Mouse (Mus musculus) heart, postnatal 0 days (tissue): ENCODE results near the gene Serpina10. TPM values are rescaled to one million over a fixed set of nuclear protein-coding genes. Genes with fewer than 3 reads are reported as not detected.

Source experiments
- ATAC-seq: fragments of 200-750 bp; cut with Nextera tagmentation; 2 replicates; pipeline ENCODE4 v1.8.0; 2017; ENCODE audit warnings: low read depth, moderate number of reproducible peaks, moderate library complexity; ENCODE audit not compliant: insufficient read depth
- DNase-seq: peaks from one replicate; pipeline ENCODE4 v3.0.0-alpha.2; 2016; ENCODE audit warnings: low spot score
- H3K27ac ChIP-seq: fragments of 300-500 bp; sonication (generic); 2 replicates; pipeline ENCODE4 v1.5.1; 2014; ENCODE audit warnings: low read depth, mild to moderate bottlenecking
- H3K27me3 ChIP-seq: fragments of 300-500 bp; sonication (generic); 2 replicates; pipeline ENCODE4 v1.6.1; 2014; ENCODE audit warnings: low read length, mixed read lengths; ENCODE audit not compliant: control insufficient read depth, insufficient read depth
- H3K36me3 ChIP-seq: fragments of 300-500 bp; sonication (generic); replicated peaks from 2 replicates; pipeline ENCODE4 v1.6.1; 2014; ENCODE audit warnings: low read length, mixed read lengths; ENCODE audit not compliant: control insufficient read depth, insufficient read depth
- H3K4me1 ChIP-seq: fragments of 300-500 bp; sonication (generic); 2 replicates; pipeline ENCODE4 v1.6.1; 2014; ENCODE audit warnings: antibody characterized with exemption; ENCODE audit not compliant: control insufficient read depth, insufficient read depth
- H3K4me2 ChIP-seq: fragments of 300-500 bp; sonication (generic); 2 replicates; pipeline ENCODE4 v1.6.1; 2014; ENCODE audit warnings: low read depth, mild to moderate bottlenecking, low read length, moderate library complexity
- H3K4me3 ChIP-seq: fragments of 300-500 bp; sonication (generic); 2 replicates; pipeline ENCODE4 v1.5.1; 2014; ENCODE audit warnings: low read depth, low read length
- H3K9ac ChIP-seq: fragments of 300-500 bp; sonication (generic); replicated peaks from 2 replicates; pipeline ENCODE4 v1.6.1; 2014; ENCODE audit warnings: low read depth, low read length, mixed read lengths
- H3K9me3 ChIP-seq: fragments of 300-500 bp; sonication (generic); replicated peaks from 2 replicates; pipeline ENCODE4 v1.6.1; 2016; ENCODE audit warnings: low read length; ENCODE audit not compliant: control insufficient read depth
- CTCF ChIP-seq: IDR thresholded peaks from 2 replicates; pipeline ENCODE4 v1.5.1; 2016; ENCODE audit warnings: antibody characterized with exemption, control low read depth, low read depth
- EP300 ChIP-seq: IDR thresholded peaks from 2 replicates; pipeline ENCODE4 v1.6.1; 2016; ENCODE audit warnings: antibody characterized with exemption, low read depth
- WGBS: fragments of 180-500 bp; shearing (Covaris S2); extraction: QIAGEN DNeasy Blood & Tissue Kit; methylation state at CpG from one replicate; pipeline ENCODE4 v1.1.7; 2014; 5-methylcytosine and 5-hydroxymethylcytosine counted together
- polyA plus RNA-seq: library from polyadenylated mRNA; unstranded; fragments of >200 nt; fragmentation: Nextera tagmentation; extraction: Ambion mirVana; gene quantifications from 2 replicates; pipeline ENCODE4 v1.2.1, GENCODE M21; 2015
- total RNA-seq: library from RNA; depleted of rRNA; stranded (reverse); fragments of >200 nt; gene quantifications from 2 replicates; pipeline ENCODE4 v1.2.3, GENCODE M21; 2014; ENCODE audit warnings: low replicate concordance; rRNA removed

The Serpina10 gene
- total and polyA plus RNA-seq, 2 experiments from 2014 or later = not detected

GRCm38 (mm10) chr12:103569690-103570089 lies 61.6 kb downstream of the Serpina10 start:
- DNase-seq (no peak), ATAC-seq (no peak)
- no peaks in the 10 kb centered on the region for H3K4me1 ChIP-seq
- H3K9ac ChIP-seq = no peak overlapping the region
- no peak overlapping the region for H3K27ac ChIP-seq
- H3K36me3 ChIP-seq = no peaks in the 10 kb centered on the region
- TF ChIP-seq EP300 = no peak
- no peak for TF ChIP-seq CTCF
- WGBS = 40% methylated on average over 6 of the region's 6 CpGs
- H3K9me3 ChIP-seq = no peaks in the 10 kb centered on the region
- H3K4me3 ChIP-seq = no peak overlapping the region
- H3K4me2 ChIP-seq = no peak overlapping the region
- no peaks in the 10 kb centered on the region for H3K27me3 ChIP-seq

- no peak overlapping the region for H3K4me2 ChIP-seq
- no peak overlapping the region for H3K27ac ChIP-seq
- H3K27me3 ChIP-seq = no peaks in the 10 kb centered on the region
- H3K36me3 ChIP-seq = no peaks in the 10 kb centered on the region
- ATAC-seq (no peak), DNase-seq (no peak)
- no peak overlapping the region for H3K9ac ChIP-seq
- 51% methylated on average over 3 of the region's 3 CpGs for WGBS
- peak; percentile 37 for TF ChIP-seq CTCF
- no peak for TF ChIP-seq EP300
- no peak overlapping the region for H3K4me3 ChIP-seq
- H3K9me3 ChIP-seq = no peaks in the 10 kb centered on the region
- no peaks in the 10 kb centered on the region for H3K4me1 ChIP-seq
Measured at GRCm38 (mm10) chr12:103567129-103567528, 64.1 kb downstream of the Serpina10 start.

- Histone ChIP-seq H3K27ac (no peak overlapping the region), H3K9me3 (no peaks in the 10 kb centered on the region), H3K4me1 (no peaks in the 10 kb centered on the region), H3K27me3 (no peaks in the 10 kb centered on the region), H3K9ac (no peak overlapping the region), H3K36me3 (no peaks in the 10 kb centered on the region), H3K4me3 (no peak overlapping the region), H3K4me2 (no peak overlapping the region)
- TF ChIP-seq EP300 (no peak), CTCF (no peak)
- no peak for DNase-seq
- ATAC-seq = no peak
- 59% methylated on average over 7 of the region's 7 CpGs for WGBS
Measured at GRCm38 (mm10) chr12:103565151-103565550, 66.1 kb downstream of the Serpina10 start.

Other genes with a start within 250 kb of the Serpina10 start
- gene Otub2, start 242.8 kb downstream of the Serpina10 start, total RNA-seq = 8.6 and 12.2 TPM in 2 replicates
- gene Otub2, start 242.8 kb downstream of the Serpina10 start, polyA plus RNA-seq = 5.0 and 5.7 TPM in 2 replicates
- 2.5 and 2.8 TPM in 2 replicates for gene 9330161L09Rik, start 223.6 kb downstream of the Serpina10 start, total RNA-seq
- 0.27 and 0.34 TPM in 2 replicates for gene 9330161L09Rik, start 223.6 kb downstream of the Serpina10 start, polyA plus RNA-seq
- 86.1 and 165 TPM in 2 replicates for gene Ddx24, start 205.6 kb downstream of the Serpina10 start, total RNA-seq
- gene Ddx24, start 205.6 kb downstream of the Serpina10 start, polyA plus RNA-seq = 80.0 and 95.3 TPM in 2 replicates
- 39.5 and 47.2 TPM in 2 replicates for gene Ifi27, start 197.2 kb downstream of the Serpina10 start, total RNA-seq
- gene Ifi27, start 197.2 kb downstream of the Serpina10 start, polyA plus RNA-seq = 30.4 and 30.8 TPM in 2 replicates
- 65.8 and 156 TPM in 2 replicates for gene Ifi27l2a, start 187.8 kb downstream of the Serpina10 start, total RNA-seq
- 51.0 and 68.2 TPM in 2 replicates for gene Ifi27l2a, start 187.8 kb downstream of the Serpina10 start, polyA plus RNA-seq
- not detected in 2 replicates for gene Ifi27l2b, start 174.2 kb downstream of the Serpina10 start, total RNA-seq
- 0.29 and 0.63 TPM in 2 replicates for gene Ifi27l2b, start 174.2 kb downstream of the Serpina10 start, polyA plus RNA-seq
- 1.1 TPM in 1 of 2 replicates, not detected in the other for gene Ppp4r4, start 99.2 kb downstream of the Serpina10 start, total RNA-seq
- 0.05 and 0.12 TPM in 2 replicates for gene Ppp4r4, start 99.2 kb downstream of the Serpina10 start, polyA plus RNA-seq
- not detected in 2 replicates for gene Serpina6, start 25.8 kb upstream of the Serpina10 start, total RNA-seq
- gene Serpina6, start 25.8 kb upstream of the Serpina10 start, polyA plus RNA-seq = not detected in 2 replicates
- gene Serpina16, start 44.7 kb upstream of the Serpina10 start, total RNA-seq = not detected in 2 replicates
- gene Serpina16, start 44.7 kb upstream of the Serpina10 start, polyA plus RNA-seq = not detected in 2 replicates
- not detected in 2 replicates for gene Serpina1f, start 64.1 kb upstream of the Serpina10 start, total RNA-seq
- gene Serpina1f, start 64.1 kb upstream of the Serpina10 start, polyA plus RNA-seq = not detected in 2 replicates
- gene Serpina1d, start 142.1 kb upstream of the Serpina10 start, total RNA-seq = 0.73 TPM in 1 of 2 replicates, not detected in the other
- gene Serpina1d, start 142.1 kb upstream of the Serpina10 start, polyA plus RNA-seq = 0.11 TPM in 1 of 2 replicates, not detected in the other
- gene Serpina1b, start 198.9 kb upstream of the Serpina10 start, total RNA-seq = 2.7 and 4.0 TPM in 2 replicates
- 0.11 and 0.23 TPM in 2 replicates for gene Serpina1b, start 198.9 kb upstream of the Serpina10 start, polyA plus RNA-seq
- gene Serpina1a, start 232.1 kb upstream of the Serpina10 start, total RNA-seq = 0.88 and 7.1 TPM in 2 replicates
- 0.08 TPM in 1 of 2 replicates, not detected in the other for gene Serpina1a, start 232.1 kb upstream of the Serpina10 start, polyA plus RNA-seq